Mouse (Mus musculus) forebrain, postnatal 0 days (tissue): Measurements from ENCODE around the gene Ugt2b34. TPM values are rescaled to one million over a fixed set of nuclear protein-coding genes. Genes with fewer than 3 reads are reported as not detected.
A peak's percentile ranks its signal among the peaks of the same experiment; 100 is the strongest.
"Not testable (repeated sequence)": the region's sequence is repeated elsewhere in the genome, so short reads cannot be mapped to it uniquely, and the experiment has no call there.

Experiments
- ATAC-seq: fragments of 200-750 bp; cut with Nextera tagmentation; 2 replicates; pipeline ENCODE4 v1.8.0; 2017; ENCODE audit warnings: mild to moderate bottlenecking, moderate library complexity
- DNase-seq: peaks from one replicate; pipeline ENCODE4 v3.0.0-alpha.2; 2015
- H3K27ac ChIP-seq: fragments of 300-500 bp; sonication (generic); 2 replicates; pipeline ENCODE4 v1.5.1; 2014; ENCODE audit warnings: low read depth, mild to moderate bottlenecking, antibody characterized with exemption, low read length, moderate library complexity, mixed read lengths
- H3K27me3 ChIP-seq: fragments of 300-500 bp; sonication (generic); 2 replicates; pipeline ENCODE4 v1.6.1; 2014; ENCODE audit warnings: mild to moderate bottlenecking, low read length, mixed read lengths; ENCODE audit not compliant: insufficient read depth
- H3K36me3 ChIP-seq: fragments of 300-500 bp; sonication (generic); 2 replicates; pipeline ENCODE4 v1.6.1; 2014; ENCODE audit warnings: mild to moderate bottlenecking, moderate library complexity; ENCODE audit not compliant: insufficient read depth
- H3K4me1 ChIP-seq: fragments of 300-500 bp; sonication (generic); 2 replicates; pipeline ENCODE4 v1.6.1; 2014; ENCODE audit warnings: antibody characterized with exemption; ENCODE audit not compliant: insufficient read depth
- H3K4me2 ChIP-seq: fragments of 300-500 bp; sonication (generic); 2 replicates; pipeline ENCODE4 v1.6.1; 2014; ENCODE audit warnings: low read depth, mild to moderate bottlenecking, moderate library complexity
- H3K4me3 ChIP-seq: fragments of 300-500 bp; sonication (generic); 2 replicates; pipeline ENCODE4 v1.5.1; 2014; ENCODE audit warnings: low read depth, low read length, mixed read lengths
- H3K9ac ChIP-seq: fragments of 300-500 bp; sonication (generic); 2 replicates; pipeline ENCODE4 v1.6.1; 2014; ENCODE audit warnings: mild to moderate bottlenecking
- H3K9me3 ChIP-seq: fragments of 300-500 bp; sonication (generic); 2 replicates; pipeline ENCODE4 v1.6.1; 2016; ENCODE audit warnings: low read length
- CTCF ChIP-seq: sonication (generic); IDR thresholded peaks from 2 replicates; pipeline ENCODE4 v1.5.1; 2016; ENCODE audit warnings: antibody characterized with exemption, control low read depth, low read depth
- WGBS: fragments of 180-500 bp; shearing (Covaris S2); extraction: QIAGEN DNeasy Blood & Tissue Kit; methylation state at CpG from one replicate; pipeline ENCODE4 v1.1.7; 2014; 5-methylcytosine and 5-hydroxymethylcytosine counted together
- polyA plus RNA-seq: library from polyadenylated mRNA; unstranded; fragments of >200 nt; fragmentation: Nextera tagmentation; extraction: Ambion mirVana; gene quantifications from 2 replicates; pipeline ENCODE4 v1.2.1, GENCODE M21; 2015
- total RNA-seq: library from RNA; depleted of rRNA; stranded (reverse); fragments of >200 nt; gene quantifications from 2 replicates; pipeline ENCODE4 v1.2.3, GENCODE M21; 2014

The Ugt2b34 gene
- total and polyA plus RNA-seq, 2 experiments from 2014 or later = not detected

- TF ChIP-seq CTCF = no peak
- 87% methylated on average over 1 of the region's 1 CpGs for WGBS
Observed at GRCm38 (mm10) chr5:86888420-86888819, 18.3 kb downstream of the Ugt2b34 start.

GRCm38 (mm10) chr5:86887081-86887480 is 19.7 kb downstream of the Ugt2b34 start:
- DNase-seq = no peak
- Histone ChIP-seq H3K9me3 (no peaks in the 10 kb centered on the region), H3K4me2 (no peak overlapping the region), H3K27ac (no peak overlapping the region), H3K27me3 (no peaks in the 10 kb centered on the region), H3K9ac (no peak overlapping the region), H3K4me1 (no peaks in the 10 kb centered on the region), H3K4me3 (no peak overlapping the region), H3K36me3 (no peaks in the 10 kb centered on the region)
- TF ChIP-seq CTCF = no peak
- ATAC-seq = no peak
- 93% methylated on average over 1 of the region's 1 CpGs for WGBS

More at GRCm38 (mm10) chr5:86888420-86888819, 18.3 kb downstream of the Ugt2b34 start:
- no peak for ATAC-seq
- no peaks in the 10 kb centered on the region for H3K9me3 ChIP-seq
- no peaks in the 10 kb centered on the region for H3K36me3 ChIP-seq
- DNase-seq = no peak
- H3K4me3 ChIP-seq = no peak overlapping the region
- H3K4me1 ChIP-seq = no peaks in the 10 kb centered on the region
- H3K27ac ChIP-seq = no peak overlapping the region
- no peaks in the 10 kb centered on the region for H3K27me3 ChIP-seq
- H3K9ac ChIP-seq = no peak overlapping the region
- no peak overlapping the region for H3K4me2 ChIP-seq

- no peak overlapping the region for H3K4me2 ChIP-seq
- 55% methylated on average over 3 of the region's 3 CpGs for WGBS
- H3K4me3 ChIP-seq = no peak overlapping the region
- no peaks in the 10 kb centered on the region for H3K27me3 ChIP-seq
- peak; percentile 57 for TF ChIP-seq CTCF
- no peak overlapping the region for H3K27ac ChIP-seq
- DNase-seq (peak; percentile 42), ATAC-seq (no peak)
- H3K9me3 ChIP-seq = no peaks in the 10 kb centered on the region
- no peaks in the 10 kb centered on the region for H3K4me1 ChIP-seq
- no peak overlapping the region for H3K9ac ChIP-seq
- no peaks in the 10 kb centered on the region for H3K36me3 ChIP-seq
Observed at GRCm38 (mm10) chr5:86886620-86887019, 20.1 kb downstream of the Ugt2b34 start.

- DNase-seq = no peak
Observed at GRCm38 (mm10) chr5:86871877-86872276, 34.9 kb downstream of the Ugt2b34 start.

GRCm38 (mm10) chr5:86858336-86858735 is 48.4 kb downstream of the Ugt2b34 start:
- H3K9me3 ChIP-seq = no peaks in the 10 kb centered on the region
- no peaks in the 10 kb centered on the region for H3K27me3 ChIP-seq
- no peaks in the 10 kb centered on the region for H3K4me1 ChIP-seq
- no peak overlapping the region for H3K4me3 ChIP-seq
- ATAC-seq = no peak
- H3K4me2 ChIP-seq = no peak overlapping the region
- H3K36me3 ChIP-seq = no peaks in the 10 kb centered on the region
- DNase-seq = no peak
- 43% methylated on average over 3 of the region's 3 CpGs for WGBS
- H3K27ac ChIP-seq = no peak overlapping the region
- TF ChIP-seq CTCF = no peak
- H3K9ac ChIP-seq = no peak overlapping the region

More at GRCm38 (mm10) chr5:86871877-86872276, 34.9 kb downstream of the Ugt2b34 start:
- Histone ChIP-seq H3K4me3 (no peak overlapping the region), H3K4me2 (no peak overlapping the region), H3K9ac (no peak overlapping the region), H3K27me3 (no peaks in the 10 kb centered on the region), H3K27ac (no peak overlapping the region), H3K36me3 (no peaks in the 10 kb centered on the region), H3K9me3 (no peaks in the 10 kb centered on the region), H3K4me1 (no peaks in the 10 kb centered on the region)
- 35% methylated on average over 1 of the region's 1 CpGs for WGBS
- TF ChIP-seq CTCF = no peak
- no peak for ATAC-seq

GRCm38 (mm10) chr5:86857682-86858081 is 49.1 kb downstream of the Ugt2b34 start:
- no peak for TF ChIP-seq CTCF
- WGBS = 9% methylated on average over 1 of the region's 1 CpGs
- Histone ChIP-seq H3K9me3 (no peaks in the 10 kb centered on the region), H3K4me1 (no peaks in the 10 kb centered on the region), H3K27me3 (no peaks in the 10 kb centered on the region), H3K9ac (no peak overlapping the region), H3K4me3 (no peak overlapping the region), H3K4me2 (no peak overlapping the region), H3K36me3 (no peaks in the 10 kb centered on the region), H3K27ac (no peak overlapping the region)
- no peak for DNase-seq
- no peak for ATAC-seq

- H3K4me3 ChIP-seq, H3K27me3 ChIP-seq, DNase-seq, H3K27ac ChIP-seq, ATAC-seq, H3K4me1 ChIP-seq, H3K9me3 ChIP-seq, H3K9ac ChIP-seq, H3K36me3 ChIP-seq, H3K4me2 ChIP-seq: not testable (repeated sequence)
- WGBS = 85% methylated on average over 13 of the region's 13 CpGs
Observed at GRCm38 (mm10) chr5:86856505-86856904, 50.2 kb downstream of the Ugt2b34 start.

- Histone ChIP-seq H3K9me3 (no peaks in the 10 kb centered on the region), H3K9ac (no peak overlapping the region), H3K4me2 (no peak overlapping the region), H3K36me3 (no peaks in the 10 kb centered on the region), H3K27me3 (no peaks in the 10 kb centered on the region), H3K4me1 (no peaks in the 10 kb centered on the region), H3K27ac (no peak overlapping the region), H3K4me3 (no peak overlapping the region)
- WGBS = 43% methylated on average over 5 of the region's 5 CpGs
- DNase-seq = no peak
- no peak for TF ChIP-seq CTCF
- ATAC-seq = no peak
Observed at GRCm38 (mm10) chr5:86851658-86852057, 55.1 kb downstream of the Ugt2b34 start.
